Mouse (Mus musculus) midbrain, postnatal 0 days (tissue): ENCODE measurements around the gene Pde4b. TPM values are rescaled to one million over a fixed set of nuclear protein-coding genes. Genes with fewer than 3 reads are reported as not detected.

Experiments
- ATAC-seq: fragments of 200-750 bp; cut with Nextera tagmentation; 2 replicates; pipeline ENCODE4 v1.8.0; 2017; ENCODE audit warnings: moderate number of reproducible peaks, mild to moderate bottlenecking, moderate TSS enrichment, moderate library complexity; ENCODE audit not compliant: low FRiP score
- DNase-seq: peaks from one replicate; pipeline ENCODE4 v3.0.0-alpha.2; 2015; ENCODE audit warnings: low spot score
- H3K27ac ChIP-seq: fragments of 300-500 bp; sonication (generic); 2 replicates; pipeline ENCODE4 v1.5.1; 2014; ENCODE audit warnings: low read depth, mild to moderate bottlenecking, low read length, mixed read lengths
- H3K27me3 ChIP-seq: fragments of 300-500 bp; sonication (generic); 2 replicates; pipeline ENCODE4 v1.6.1; 2014; ENCODE audit warnings: low read length, control low read depth, mixed read lengths; ENCODE audit not compliant: insufficient read depth
- H3K36me3 ChIP-seq: fragments of 300-500 bp; sonication (generic); 2 replicates; pipeline ENCODE4 v1.6.1; 2014; ENCODE audit warnings: low read length, control low read depth, mixed read lengths; ENCODE audit not compliant: insufficient read depth
- H3K4me1 ChIP-seq: fragments of 300-500 bp; sonication (generic); 2 replicates; pipeline ENCODE4 v1.6.1; 2014; ENCODE audit warnings: mild to moderate bottlenecking, control low read depth, antibody characterized with exemption, low read length, mixed read lengths; ENCODE audit not compliant: insufficient read depth
- H3K4me2 ChIP-seq: fragments of 300-500 bp; sonication (generic); 2 replicates; pipeline ENCODE4 v1.6.1; 2014; ENCODE audit warnings: low read depth, mild to moderate bottlenecking, low read length, mixed read lengths; ENCODE audit not compliant: poor library complexity, severe bottlenecking
- H3K4me3 ChIP-seq: fragments of 300-500 bp; sonication (generic); 2 replicates; pipeline ENCODE4 v1.5.1; 2014; ENCODE audit warnings: low read depth, mild to moderate bottlenecking, low read length, moderate library complexity
- H3K9ac ChIP-seq: fragments of 300-500 bp; sonication (generic); replicated peaks from 2 replicates; pipeline ENCODE4 v1.6.1; 2014; ENCODE audit warnings: mild to moderate bottlenecking, low read length, moderate library complexity, mixed read lengths; ENCODE audit not compliant: poor library complexity, severe bottlenecking
- H3K9me3 ChIP-seq: fragments of 300-500 bp; sonication (generic); 2 replicates; pipeline ENCODE4 v1.6.1; 2016; ENCODE audit warnings: low read length, control low read depth
- CTCF ChIP-seq: IDR thresholded peaks from 2 replicates; pipeline ENCODE4 v1.5.1; 2016; ENCODE audit warnings: antibody characterized with exemption, mild to moderate bottlenecking
- WGBS: fragments of 180-500 bp; shearing (Covaris S2); extraction: QIAGEN DNeasy Blood & Tissue Kit; methylation state at CpG from one replicate; pipeline ENCODE4 v1.1.7; 2014; 5-methylcytosine and 5-hydroxymethylcytosine counted together
- polyA plus RNA-seq: library from polyadenylated mRNA; unstranded; fragments of >200 nt; fragmentation: Nextera tagmentation; extraction: Ambion mirVana; gene quantifications from 2 replicates; pipeline ENCODE4 v1.2.1, GENCODE M21; 2015
- total RNA-seq: library from RNA; depleted of rRNA; stranded (reverse); fragments of >200 nt; gene quantifications from 2 replicates; pipeline ENCODE4 v1.2.3, GENCODE M21; 2014

The Pde4b gene
- total and polyA plus RNA-seq, 2 experiments from 2014 or later: 65.5 to 90.1 TPM

DNA sequence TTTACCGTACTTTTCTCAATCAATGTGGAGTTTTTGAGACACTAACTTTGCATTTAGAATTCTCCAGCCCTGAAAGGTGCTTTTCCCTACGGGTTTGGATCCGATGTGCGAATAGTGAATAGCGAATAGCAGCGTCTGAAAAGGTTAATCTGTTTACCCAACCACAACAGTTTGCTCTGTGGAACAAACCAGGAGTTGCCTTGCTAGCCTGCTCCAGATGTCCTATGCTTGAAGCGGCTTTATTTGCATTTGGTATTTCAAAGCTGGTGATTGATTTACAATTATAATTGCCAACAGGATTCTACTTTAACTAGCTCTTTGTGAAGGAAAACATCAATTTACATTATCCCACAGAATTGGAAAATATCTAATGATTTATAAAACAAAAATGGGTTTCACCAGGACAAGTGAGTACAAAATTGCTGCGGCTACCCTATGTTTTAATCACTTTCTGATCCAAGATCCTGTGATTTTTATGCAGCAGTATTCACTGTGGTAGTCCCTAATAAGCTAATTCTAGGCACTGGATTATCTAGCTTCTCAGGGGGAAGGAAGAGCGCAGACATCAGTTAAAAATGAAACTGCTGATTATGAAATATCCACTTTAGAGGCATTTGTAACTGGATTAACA is 280.9 kb downstream of the Pde4b start:
- 29% methylated on average over 9 of the region's 9 CpGs for WGBS
- DNase-seq (no peak), ATAC-seq (no peak)
- no peak overlapping the region for H3K27ac ChIP-seq
- no peaks in the 10 kb centered on the region for H3K27me3 ChIP-seq
- no peak overlapping the region for H3K9ac ChIP-seq
- H3K4me1 ChIP-seq: no peaks in the 10 kb centered on the region; the same call in 1 of the 2 replicates
- H3K9me3 ChIP-seq: no peaks in the 10 kb centered on the region
- peak overlapping the region; percentile 4; the same call in 1 of the 2 replicates for H3K4me2 ChIP-seq
- H3K36me3 ChIP-seq: no peaks in the 10 kb centered on the region
- no peak overlapping the region for H3K4me3 ChIP-seq
- TF ChIP-seq CTCF: no peak

DNA sequence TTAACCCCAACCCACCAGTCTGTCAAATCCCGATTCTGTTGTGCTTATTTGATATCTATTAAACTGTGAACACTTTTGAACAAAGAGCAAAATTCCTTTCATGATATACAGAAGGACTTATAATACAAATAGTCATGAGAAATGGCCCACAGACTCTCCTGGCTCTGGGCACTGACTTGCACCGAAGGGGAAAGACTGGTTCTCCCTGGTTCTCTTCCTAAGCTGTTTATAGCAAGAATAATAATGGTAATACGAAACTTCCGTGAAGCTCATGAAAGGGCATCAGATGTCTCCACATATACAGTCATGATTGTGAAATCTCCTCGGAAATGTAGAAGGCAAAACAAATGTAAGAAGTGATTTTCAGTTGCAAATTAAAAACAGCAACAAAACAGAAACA is 287.3 kb downstream of the Pde4b start:
- no peaks in the 10 kb centered on the region for H3K4me1 ChIP-seq
- 79% methylated on average over 5 of the region's 5 CpGs for WGBS
- no peak overlapping the region for H3K9ac ChIP-seq
- H3K27me3 ChIP-seq: no peaks in the 10 kb centered on the region
- no peak overlapping the region for H3K27ac ChIP-seq
- no peaks in the 10 kb centered on the region for H3K9me3 ChIP-seq
- no peaks in the 10 kb centered on the region for H3K36me3 ChIP-seq
- no peak for TF ChIP-seq CTCF
- no peak overlapping the region for H3K4me3 ChIP-seq
- DNase-seq: no peak
- no peak overlapping the region for H3K4me2 ChIP-seq
- no peak for ATAC-seq

DNA sequence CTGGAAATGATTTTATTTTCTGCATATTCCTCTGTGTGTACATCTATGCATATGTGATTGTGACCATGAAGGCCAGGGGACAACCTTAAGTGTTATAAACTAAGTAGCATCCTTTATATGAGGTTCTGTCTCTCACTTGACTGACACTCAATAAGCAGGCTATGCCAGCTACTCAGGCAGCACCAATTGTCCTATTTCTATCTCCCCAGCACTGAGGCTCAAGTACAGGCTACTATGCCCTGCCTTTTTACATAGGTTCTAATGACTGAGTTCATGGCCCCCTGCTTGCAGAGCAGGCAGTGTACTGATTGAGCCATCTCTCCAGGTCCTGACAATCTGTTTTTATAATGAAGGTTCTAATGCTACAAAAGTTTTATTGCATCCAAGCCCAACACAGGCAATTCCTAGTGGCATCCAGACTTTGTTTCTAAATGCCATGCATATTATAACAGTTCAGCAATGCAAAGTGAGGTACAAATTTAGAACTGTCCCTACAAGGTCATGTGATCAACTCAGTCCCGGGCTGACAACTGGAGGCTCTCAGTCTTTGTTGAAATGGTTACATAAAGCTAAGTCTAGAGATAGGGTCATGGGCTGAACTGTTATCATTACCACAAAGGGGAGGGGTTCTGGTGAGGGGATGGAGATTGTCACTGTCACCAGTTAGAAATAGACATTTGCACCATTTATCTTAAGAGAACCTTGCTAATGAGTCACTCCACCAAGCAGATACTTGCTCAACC is 295.6 kb downstream of the Pde4b start:
- Histone ChIP-seq H3K27me3 (no peaks in the 10 kb centered on the region), H3K9me3 (no peaks in the 10 kb centered on the region), H3K36me3 (no peaks in the 10 kb centered on the region), H3K9ac (no peak overlapping the region), H3K4me3 (no peak overlapping the region), H3K4me2 (no peak overlapping the region), H3K4me1 (no peaks in the 10 kb centered on the region), H3K27ac (no peak overlapping the region)
- ATAC-seq (no peak), DNase-seq (no peak)
- 91% methylated on average over 1 of the region's 1 CpGs for WGBS
- TF ChIP-seq CTCF: no peak

DNA sequence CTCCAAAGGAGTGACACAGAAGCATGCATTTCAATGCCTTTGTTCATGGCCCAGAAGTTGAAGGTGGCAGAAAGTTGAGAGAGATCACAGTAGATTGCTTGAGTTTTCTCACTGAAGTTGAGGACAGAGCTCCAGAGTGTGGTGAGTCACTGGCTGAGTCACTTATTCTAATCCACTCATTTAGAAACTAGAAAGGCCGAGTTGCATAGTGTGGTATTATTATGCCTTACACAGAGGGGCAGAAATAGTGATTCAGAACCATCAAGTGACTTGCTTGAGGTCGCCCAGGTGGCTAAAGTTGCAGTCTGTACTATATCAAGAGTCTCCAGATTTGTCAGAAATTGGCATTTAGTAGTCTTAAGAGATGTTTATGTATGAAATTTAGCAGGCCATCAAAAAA is 306.3 kb downstream of the Pde4b start:
- no peak overlapping the region for H3K27ac ChIP-seq
- no peak for TF ChIP-seq CTCF
- no peaks in the 10 kb centered on the region for H3K4me1 ChIP-seq
- DNase-seq (no peak), ATAC-seq (no peak)
- no peaks in the 10 kb centered on the region for H3K27me3 ChIP-seq
- 84% methylated on average over 2 of the region's 2 CpGs for WGBS
- H3K4me3 ChIP-seq: no peak overlapping the region
- no peaks in the 10 kb centered on the region for H3K36me3 ChIP-seq
- no peaks in the 10 kb centered on the region for H3K9me3 ChIP-seq
- H3K4me2 ChIP-seq: no peak overlapping the region
- H3K9ac ChIP-seq: no peak overlapping the region

DNA sequence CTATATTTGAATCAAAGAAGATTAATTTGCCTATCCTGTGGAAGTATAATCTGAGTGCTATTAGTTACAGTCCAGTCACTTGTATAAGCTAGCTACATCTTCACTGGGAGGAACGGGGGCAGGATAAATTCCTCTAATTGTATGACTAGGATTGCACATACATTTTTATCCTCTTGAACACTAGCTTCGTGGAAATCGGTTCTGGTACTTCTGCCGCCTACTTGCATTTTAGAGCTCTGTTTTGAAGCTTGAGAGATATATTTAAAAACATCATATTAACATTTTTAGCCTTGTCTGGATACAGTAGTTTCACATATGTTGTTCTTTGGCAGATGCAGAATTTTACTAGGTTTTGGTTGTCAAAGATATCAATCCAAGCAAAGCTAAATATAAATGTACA is 310.0 kb downstream of the Pde4b start:
- 78% methylated on average over 4 of the region's 4 CpGs for WGBS
- no peak overlapping the region for H3K27ac ChIP-seq
- H3K9ac ChIP-seq: no peak overlapping the region
- H3K27me3 ChIP-seq: no peaks in the 10 kb centered on the region
- DNase-seq (no peak), ATAC-seq (no peak)
- no peaks in the 10 kb centered on the region for H3K4me1 ChIP-seq
- H3K9me3 ChIP-seq: no peaks in the 10 kb centered on the region
- no peak overlapping the region for H3K4me2 ChIP-seq
- TF ChIP-seq CTCF: no peak
- H3K36me3 ChIP-seq: no peaks in the 10 kb centered on the region
- no peak overlapping the region for H3K4me3 ChIP-seq

GRCm38 (mm10) chr4:102398512-102398911 is 311.2 kb downstream of the Pde4b start:
- 90% methylated on average over 1 of the region's 1 CpGs for WGBS

More at GRCm38 (mm10) chr4:102398512-102398911, 311.2 kb downstream of the Pde4b start:
- Histone ChIP-seq H3K4me3 (no peak overlapping the region), H3K4me1 (no peaks in the 10 kb centered on the region), H3K36me3 (no peaks in the 10 kb centered on the region), H3K27me3 (no peaks in the 10 kb centered on the region), H3K9me3 (no peaks in the 10 kb centered on the region), H3K9ac (no peak overlapping the region), H3K4me2 (no peak overlapping the region), H3K27ac (no peak overlapping the region)
- ATAC-seq (no peak), DNase-seq (no peak)
- TF ChIP-seq CTCF: no peak
